Mouse (Mus musculus): ENCODE results near the gene Phgdh. TPM values are rescaled to one million over a fixed set of nuclear protein-coding genes. Genes with fewer than 3 reads are reported as not detected.

The Phgdh gene
- polyA plus RNA-seq, 1 experiment: 15.8 TPM

- no peak for DNase-seq (ENCODE audit: low spot score)
Observed at GRCm38 (mm10) chr3:98348106-98348505, 8.3 kb upstream of the Phgdh start.

GRCm38 (mm10) chr3:98343235-98343634, 3.4 kb upstream of the Phgdh start:
- DNase-seq (ENCODE audit: low spot score): no peak

- DNase-seq (ENCODE audit: low spot score): no peak
Observed at GRCm38 (mm10) chr3:98340818-98341594, 1.2 kb upstream of the Phgdh start.

- DNase-seq (ENCODE audit: low spot score): peak; percentile 40
Observed at GRCm38 (mm10) chr3:98339097-98339705, 589 bp downstream of the Phgdh start.

DNA sequence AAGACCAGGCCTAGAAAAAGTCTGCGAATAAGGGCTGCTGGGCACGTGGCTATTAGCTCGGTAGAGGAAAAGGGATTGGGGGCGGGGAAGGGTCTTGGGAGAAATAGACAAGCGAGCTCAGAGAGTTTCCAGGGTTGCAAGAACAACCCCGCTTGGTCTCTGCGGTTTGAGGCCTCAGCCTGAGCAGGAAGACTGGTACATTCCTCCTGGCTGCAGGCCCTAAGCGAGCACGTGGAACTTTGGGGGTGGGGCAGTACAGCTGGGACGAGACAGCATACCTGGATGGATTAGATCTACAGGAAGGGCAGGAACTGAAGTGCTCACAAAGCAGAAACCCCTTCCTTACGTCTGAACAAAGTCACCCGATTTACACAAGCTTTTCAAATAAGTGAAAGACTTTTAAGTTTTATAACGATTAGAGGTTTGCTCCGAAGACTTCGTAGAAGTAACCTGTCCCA, 1.2 kb downstream of the Phgdh start:
- peak; percentile 29 for DNase-seq (ENCODE audit: low spot score)

DNA sequence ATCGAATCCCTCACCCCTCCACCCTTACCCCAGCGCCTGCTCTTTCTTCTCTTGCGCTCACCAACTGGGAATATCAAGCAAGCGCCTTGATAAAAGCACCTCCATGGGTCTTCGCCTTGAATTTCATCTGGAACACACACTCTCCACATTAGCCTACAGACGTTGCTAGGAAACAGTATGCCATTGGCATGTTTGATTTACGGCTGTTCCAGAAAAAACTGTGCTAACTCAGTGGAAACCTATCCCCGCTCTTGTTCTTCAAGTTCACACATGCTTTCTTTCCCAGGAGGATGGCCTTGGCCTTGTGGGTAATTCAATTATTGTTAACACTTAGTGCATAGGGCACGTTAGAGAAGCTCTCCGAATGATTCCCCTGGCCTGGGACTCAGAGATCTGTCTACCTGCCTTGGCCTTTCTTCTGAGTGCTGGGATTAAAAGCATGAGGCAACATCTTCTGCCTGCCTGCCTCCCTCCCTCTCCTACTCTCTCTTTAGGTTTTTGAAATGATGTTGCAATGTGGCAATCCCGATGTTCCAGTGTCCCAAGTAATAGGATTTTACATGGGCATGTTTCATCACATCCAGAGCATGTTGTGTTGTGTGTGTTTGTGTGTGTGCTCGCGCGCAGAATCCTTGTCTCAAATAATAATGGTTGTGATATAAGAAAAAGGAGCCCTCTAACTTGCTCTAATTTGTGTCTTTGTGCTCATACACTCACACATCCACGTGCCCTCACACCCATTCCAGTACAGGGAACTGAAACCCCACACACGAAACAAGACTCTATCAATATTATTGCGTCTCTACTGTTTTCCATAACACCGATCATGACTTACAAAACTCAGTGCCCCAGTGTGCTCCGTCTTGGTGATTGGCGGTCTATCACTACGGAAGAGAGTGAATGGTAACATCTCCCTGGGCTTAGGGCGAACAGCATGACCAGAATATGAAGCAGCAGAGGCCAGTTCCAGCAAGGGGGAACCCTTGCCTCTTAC, 2.8 kb downstream of the Phgdh start:
- DNase-seq (ENCODE audit: low spot score): no peak

DNA sequence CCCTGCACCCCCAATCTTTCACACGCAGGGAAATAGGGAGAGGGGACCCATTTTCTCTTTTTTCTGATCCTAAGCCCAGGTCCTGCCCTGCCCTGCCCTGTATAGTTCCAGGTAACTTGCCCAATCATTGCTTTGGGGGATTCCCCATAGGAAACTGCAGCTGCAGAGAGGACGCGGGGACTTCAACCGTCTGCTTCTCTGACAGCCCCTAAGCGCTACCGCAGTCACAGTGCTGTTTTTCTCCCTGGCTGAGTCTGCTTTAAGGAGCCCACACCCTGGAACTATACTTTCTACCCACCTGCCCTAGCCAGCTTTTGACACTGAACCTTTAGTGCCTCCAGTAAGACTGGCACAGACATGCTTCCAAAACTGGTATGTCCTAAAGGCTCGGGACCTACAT, 3.9 kb downstream of the Phgdh start:
- DNase-seq (ENCODE audit: low spot score): no peak

DNA sequence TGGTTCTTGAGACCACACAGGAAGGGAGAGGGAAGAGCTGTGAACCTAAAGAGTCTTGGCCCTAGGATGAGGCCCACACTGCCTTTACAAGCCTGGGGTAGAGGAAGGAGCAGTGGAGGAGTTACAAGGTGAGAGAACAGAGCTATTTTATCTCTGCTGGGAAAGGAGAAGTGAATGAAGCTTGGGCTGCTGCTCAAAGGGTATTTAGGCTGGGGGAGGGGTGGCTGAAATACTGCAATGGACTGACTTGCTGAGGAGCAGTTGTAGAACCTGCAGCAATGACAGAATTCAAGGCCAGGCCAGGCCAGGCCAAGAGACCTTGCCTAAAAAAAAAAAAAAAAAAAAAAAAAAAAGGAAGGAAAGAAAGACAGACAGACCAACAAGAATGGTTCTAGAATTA, 4.5 kb downstream of the Phgdh start:
- no peak for DNase-seq (ENCODE audit: low spot score)

GRCm38 (mm10) chr3:98334010-98334409, 5.8 kb downstream of the Phgdh start:
- no peak for DNase-seq (ENCODE audit: low spot score)

DNA sequence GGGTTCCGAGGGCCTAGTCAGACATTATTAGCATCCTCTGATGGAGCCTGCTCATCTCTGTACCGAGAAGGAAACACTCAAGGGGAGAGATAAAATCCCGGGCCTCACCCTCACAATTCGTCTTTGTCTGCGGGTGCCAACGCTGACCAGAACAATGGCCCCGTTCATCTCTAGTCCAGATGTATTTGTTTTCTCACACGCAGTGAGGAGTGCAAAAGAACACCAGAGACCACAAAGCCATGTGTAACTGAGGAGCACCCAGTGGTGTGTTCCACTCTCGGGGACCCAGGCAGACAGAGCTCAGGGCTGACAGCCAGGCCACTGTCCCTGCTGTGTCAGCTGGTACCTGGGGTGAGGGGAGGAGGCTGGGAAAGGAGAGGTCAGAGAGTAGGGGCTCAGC, 15.6 kb downstream of the Phgdh start:
- DNase-seq (ENCODE audit: low spot score): no peak

DNA sequence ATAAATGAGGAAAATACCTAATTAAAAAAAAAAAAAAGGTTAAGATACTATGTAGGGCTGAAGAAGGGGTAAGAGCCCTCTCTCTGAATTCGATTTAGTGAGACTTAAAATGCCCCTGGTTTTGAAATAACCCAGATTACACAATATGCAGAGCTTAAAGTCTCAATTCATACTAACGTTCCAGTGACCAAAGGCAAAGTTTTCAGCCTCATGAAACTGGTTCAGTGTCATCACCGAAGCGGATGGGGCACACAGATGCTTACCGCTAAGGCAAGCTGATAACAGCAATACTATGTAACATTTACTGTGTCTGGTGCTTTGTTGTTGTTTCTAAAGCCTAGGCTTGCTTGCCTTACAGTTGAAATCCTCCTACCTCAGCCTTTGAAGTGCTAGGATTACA, 17.6 kb downstream of the Phgdh start:
- DNase-seq (ENCODE audit: low spot score): no peak

GRCm38 (mm10) chr3:98319190-98319589, 20.6 kb downstream of the Phgdh start:
- DNase-seq (ENCODE audit: low spot score): no peak

GRCm38 (mm10) chr3:98317143-98317542, 22.6 kb downstream of the Phgdh start:
- no peak for DNase-seq (ENCODE audit: low spot score)

- no peak for DNase-seq (ENCODE audit: low spot score)
Observed at GRCm38 (mm10) chr3:98315181-98315580, 24.6 kb downstream of the Phgdh start.

DNA sequence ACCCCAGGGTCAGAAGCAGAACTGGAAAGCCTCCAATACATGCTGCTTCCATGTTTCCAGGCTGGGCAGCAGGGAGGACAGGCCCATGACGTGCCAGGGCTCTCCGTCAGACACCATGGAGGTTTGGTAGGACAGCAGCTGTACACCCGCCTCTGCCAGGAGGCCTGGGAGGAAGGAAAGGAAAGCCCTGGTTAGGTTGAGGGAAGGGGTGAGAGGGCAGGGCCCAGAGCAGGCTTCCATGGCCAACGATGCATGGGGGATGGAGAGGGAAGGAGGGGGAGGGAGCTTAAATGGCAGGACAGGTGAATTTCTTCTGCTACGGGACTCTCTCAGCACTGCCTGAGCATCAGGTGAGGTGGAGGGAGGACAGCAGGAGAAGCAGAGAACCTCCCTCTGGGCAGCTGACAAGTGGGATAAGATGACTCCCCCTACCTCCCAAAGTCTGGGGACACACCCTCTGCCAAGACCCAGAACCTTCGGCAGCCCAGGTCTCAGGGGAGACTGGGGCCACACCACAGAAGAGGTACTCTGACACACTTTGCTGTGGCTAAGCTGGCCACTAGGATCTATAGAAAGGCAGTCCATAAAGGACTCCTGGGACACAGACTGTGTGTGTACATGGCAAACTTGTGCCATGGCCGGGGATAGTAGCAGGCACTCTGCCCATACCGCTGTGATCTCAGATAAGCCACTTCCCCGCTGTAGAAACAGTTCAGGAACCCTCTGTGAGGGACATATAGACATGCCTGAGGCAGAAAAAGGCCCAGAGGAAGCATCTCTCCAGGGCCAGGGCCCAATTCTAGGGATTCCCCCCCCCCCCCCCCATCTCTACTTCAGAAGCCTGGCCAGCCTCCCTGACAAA, 26.3 kb downstream of the Phgdh start:
- no peak for DNase-seq (ENCODE audit: low spot score)

GRCm38 (mm10) chr3:98312867-98313266, 26.9 kb downstream of the Phgdh start:
- peak; percentile 42 for DNase-seq (ENCODE audit: low spot score)

- no peak for DNase-seq (ENCODE audit: low spot score)
Observed at GRCm38 (mm10) chr3:98310456-98310855, 29.3 kb downstream of the Phgdh start.

DNA sequence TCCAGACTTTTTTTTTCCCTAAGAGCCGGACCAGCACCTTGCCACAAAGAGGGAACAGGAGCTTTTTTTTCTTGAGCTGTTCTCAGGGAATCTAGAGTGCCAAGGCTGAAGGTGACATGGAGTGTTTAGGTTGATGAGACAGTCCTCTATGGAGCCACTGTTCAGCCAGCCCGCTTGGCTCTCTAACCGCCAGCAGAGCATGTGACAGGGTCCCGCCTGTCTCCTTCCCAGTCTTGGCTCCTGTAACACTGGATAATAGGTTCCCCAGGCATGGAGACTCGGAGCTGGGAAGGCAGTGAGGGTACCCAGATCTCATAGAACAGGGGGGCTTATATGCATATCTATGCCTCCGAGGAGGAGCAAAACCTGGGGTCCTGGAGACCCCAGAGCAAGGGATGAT, 31.2 kb downstream of the Phgdh start:
- no peak for DNase-seq (ENCODE audit: low spot score)

DNA sequence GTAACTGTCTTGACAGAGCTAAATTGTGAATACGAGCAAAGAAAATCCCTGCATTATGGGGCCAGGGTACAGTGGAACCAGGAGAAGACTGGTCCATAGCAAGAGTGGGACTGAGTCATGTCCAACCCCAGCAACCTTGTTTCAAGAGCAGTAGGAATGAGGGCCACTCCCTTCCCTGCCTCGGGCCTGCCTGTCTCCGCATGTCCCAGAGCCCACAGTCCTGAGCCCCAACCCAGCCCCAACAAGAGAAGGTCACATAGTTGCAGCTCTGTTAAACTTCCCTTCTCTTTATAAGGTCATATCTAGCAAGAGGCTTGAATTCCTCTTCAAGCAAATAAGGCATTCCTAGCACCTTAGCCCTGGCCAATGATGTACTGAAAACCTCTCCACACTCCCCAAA, 38.0 kb downstream of the Phgdh start:
- no peak for DNase-seq (ENCODE audit: low spot score)

GRCm38 (mm10) chr3:98300266-98300665, 39.5 kb downstream of the Phgdh start:
- no peak for DNase-seq (ENCODE audit: low spot score)

DNA sequence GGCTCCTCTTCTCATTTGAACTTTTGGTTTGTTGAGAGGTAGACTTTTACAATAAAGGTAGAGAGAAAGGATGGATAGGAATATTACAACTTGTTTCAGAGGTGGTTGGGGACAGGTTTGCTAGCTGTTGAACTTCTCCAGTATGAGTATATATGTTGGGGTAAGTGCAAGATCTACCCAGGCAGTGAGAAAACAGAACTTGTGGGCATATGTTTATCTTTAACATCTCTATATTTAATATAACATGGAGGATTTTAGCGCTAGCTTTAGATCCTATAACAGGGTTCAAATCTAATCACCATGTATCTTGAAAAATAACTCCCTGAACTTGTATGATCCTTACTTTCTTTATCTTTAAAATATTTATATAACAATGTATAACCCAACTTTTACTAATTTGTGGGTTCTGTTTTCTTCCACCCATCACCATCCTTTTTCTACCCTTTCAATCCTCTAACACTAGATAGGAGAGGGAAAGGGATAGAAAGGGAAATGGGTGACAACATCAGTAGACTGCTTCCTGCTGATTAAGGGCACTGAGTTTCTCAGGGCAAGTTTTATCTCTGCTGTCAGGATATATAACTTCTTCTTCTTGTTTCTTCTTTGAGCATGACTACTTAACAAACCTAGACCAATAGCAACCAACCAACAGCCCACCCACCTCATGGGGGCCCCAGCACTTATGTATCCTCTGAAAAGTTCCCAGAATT, 40.2 kb downstream of the Phgdh start:
- DNase-seq (ENCODE audit: low spot score): no peak

Measured in urinary bladder, adult 2 months (tissue).